Mouse (Mus musculus) liver, embryonic 11.5 days (tissue): ENCODE data around the gene Tnfsfm13. TPM values are rescaled to one million over a fixed set of nuclear protein-coding genes. Genes with fewer than 3 reads are reported as not detected.
"Not testable (repeated sequence)": the region's sequence is repeated elsewhere in the genome, so short reads cannot be mapped to it uniquely, and the experiment has no call there.

Experiments used
- ATAC-seq: fragments of 200-750 bp; cut with Nextera tagmentation; replicated peaks from 2 replicates; pipeline ENCODE4 v1.8.0; 2017; ENCODE audit warnings: moderate number of reproducible peaks, mild to moderate bottlenecking, moderate TSS enrichment, moderate library complexity; ENCODE audit not compliant: low FRiP score
- DNase-seq: peaks from one replicate; pipeline ENCODE4 v3.0.0-alpha.2; 2017; ENCODE audit warnings: low spot score
- H3K27ac ChIP-seq: fragments of 300-500 bp; sonication (generic); 2 replicates; pipeline ENCODE4 v1.5.1; 2014; ENCODE audit warnings: mild to moderate bottlenecking, low read depth, low read length, control low read depth
- H3K27me3 ChIP-seq: fragments of 300-500 bp; sonication (generic); replicated peaks from 2 replicates; pipeline ENCODE4 v1.6.1; 2014; ENCODE audit warnings: low read length, mixed read lengths; ENCODE audit not compliant: control insufficient read depth, insufficient read depth
- H3K36me3 ChIP-seq: fragments of 300-500 bp; sonication (generic); 2 replicates; pipeline ENCODE4 v1.6.1; 2014; ENCODE audit warnings: mild to moderate bottlenecking, low read length, moderate library complexity, mixed read lengths; ENCODE audit not compliant: control insufficient read depth, insufficient read depth
- H3K4me1 ChIP-seq: fragments of 300-500 bp; sonication (generic); replicated peaks from 2 replicates; pipeline ENCODE4 v1.6.1; 2014; ENCODE audit warnings: low read length, mixed read lengths; ENCODE audit not compliant: control insufficient read depth, insufficient read depth
- H3K4me2 ChIP-seq: fragments of 300-500 bp; sonication (generic); 2 replicates; pipeline ENCODE4 v1.6.1; 2014; ENCODE audit warnings: mild to moderate bottlenecking, control low read depth, moderate library complexity
- H3K4me3 ChIP-seq: fragments of 300-500 bp; sonication (generic); 2 replicates; pipeline ENCODE4 v1.5.1; 2014; ENCODE audit warnings: low read depth, low read length, control low read depth
- H3K9ac ChIP-seq: fragments of 300-500 bp; sonication (generic); 2 replicates; pipeline ENCODE4 v1.6.1; 2014; ENCODE audit warnings: low read depth, low read length, control low read depth
- H3K9me3 ChIP-seq: fragments of 300-500 bp; sonication (generic); 2 replicates; pipeline ENCODE4 v1.6.1; 2016; ENCODE audit warnings: low read length, inconsistent platforms, mixed read lengths; ENCODE audit not compliant: control insufficient read depth
- WGBS: fragments of 180-500 bp; shearing (Covaris S2); extraction: QIAGEN DNeasy Blood & Tissue Kit; methylation state at CpG from one replicate; pipeline ENCODE4 v1.1.7; 2014; 5-methylcytosine and 5-hydroxymethylcytosine counted together
- polyA plus RNA-seq: library from polyadenylated mRNA; unstranded; fragments of >200 nt; fragmentation: Nextera tagmentation; extraction: Ambion mirVana; gene quantifications from 2 replicates; pipeline ENCODE4 v1.2.1, GENCODE M21; 2014

Tnfsfm13 gene
- 1.7 and 2.6 TPM in 2 replicates for polyA plus RNA-seq

DNA sequence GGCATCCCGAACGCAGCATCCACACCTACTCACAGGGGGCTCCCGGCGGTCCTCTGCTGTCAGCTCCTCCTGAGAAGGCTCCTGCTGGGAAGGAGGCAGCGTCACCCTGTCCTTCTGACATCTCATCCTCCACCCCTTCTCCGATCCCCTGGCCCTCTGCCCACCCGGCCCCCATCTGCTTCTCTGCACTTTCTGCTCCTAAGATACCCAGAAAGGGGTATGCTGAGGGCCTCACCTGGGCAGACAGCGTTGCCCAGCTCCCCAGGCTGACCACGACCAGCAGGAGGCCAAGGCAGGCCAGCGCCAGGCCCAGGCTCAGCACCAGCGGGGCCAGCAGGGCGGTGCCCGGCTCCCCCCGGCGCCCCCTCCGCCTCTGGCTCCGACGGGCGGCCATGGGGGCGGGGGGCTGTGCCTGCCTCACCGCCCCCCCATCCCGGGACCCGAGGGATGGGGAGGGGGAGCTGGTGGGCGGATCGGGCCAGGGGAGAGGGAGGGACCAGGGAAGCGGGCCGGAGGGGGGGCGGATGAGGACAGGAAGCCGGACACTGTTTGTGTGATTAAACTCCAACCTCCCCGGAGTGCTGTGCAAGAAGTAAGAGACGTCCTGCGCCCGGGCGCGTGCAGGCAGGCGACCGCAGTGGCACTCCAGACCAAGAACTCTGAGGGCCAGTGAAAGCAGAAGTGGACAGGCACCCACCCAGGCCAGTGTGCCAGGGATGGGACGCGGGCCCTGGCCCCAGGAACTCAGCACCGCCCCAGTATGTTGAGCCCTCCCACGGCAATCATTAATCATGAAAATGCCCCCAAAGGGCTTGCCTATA, at the start of gene Tnfsfm13, which contains the start of gene Tnfsf12:
Gene Tnfsfm13, minus strand, starts transcription at position 738 of the 821 bp plus-strand sequence.
Gene Tnfsf12, minus strand, starts transcription at position 489 of the 821 bp plus-strand sequence.
- Histone ChIP-seq H3K4me2 (peak within 1 kb of the TSS; percentile 77), H3K36me3 (no peaks in the 10 kb centered on the region), H3K27me3 (no peaks in the 10 kb centered on the region), H3K27ac (peak within 1 kb of the TSS; percentile 64), H3K4me3 (peak within 1 kb of the TSS; percentile 53), H3K4me1 (peaks cover 17% of the 10 kb centered on the region), H3K9me3 (no peaks in the 10 kb centered on the region), H3K9ac (peak within 1 kb of the TSS; percentile 63)
- ATAC-seq: peak; percentile 54
- DNase-seq: peak; percentile 72
- 8% methylated on average over 36 of the region's 41 CpGs for WGBS

DNA sequence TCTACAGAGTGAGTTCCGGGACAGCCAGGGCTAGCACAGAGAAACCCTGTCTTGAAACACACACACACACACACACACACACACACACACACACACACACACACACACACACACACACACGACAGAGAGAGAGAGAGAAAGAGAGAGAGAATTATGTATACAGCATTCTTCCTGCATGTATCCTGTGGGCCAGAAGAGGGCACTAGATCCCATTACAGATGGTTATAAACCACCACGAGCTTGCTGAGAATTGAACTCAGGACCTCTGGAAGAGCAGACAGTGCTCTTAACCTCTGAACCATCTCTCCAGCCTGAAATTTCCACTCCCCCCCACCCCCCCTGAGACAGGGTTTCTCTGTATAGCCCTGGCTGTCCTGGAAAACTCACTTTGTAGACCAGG, 35.5 kb upstream of the Tnfsfm13 start:
- not testable (repeated sequence) for H3K27ac ChIP-seq, DNase-seq
- 77% methylated on average over 2 of the region's 3 CpGs for WGBS

DNA sequence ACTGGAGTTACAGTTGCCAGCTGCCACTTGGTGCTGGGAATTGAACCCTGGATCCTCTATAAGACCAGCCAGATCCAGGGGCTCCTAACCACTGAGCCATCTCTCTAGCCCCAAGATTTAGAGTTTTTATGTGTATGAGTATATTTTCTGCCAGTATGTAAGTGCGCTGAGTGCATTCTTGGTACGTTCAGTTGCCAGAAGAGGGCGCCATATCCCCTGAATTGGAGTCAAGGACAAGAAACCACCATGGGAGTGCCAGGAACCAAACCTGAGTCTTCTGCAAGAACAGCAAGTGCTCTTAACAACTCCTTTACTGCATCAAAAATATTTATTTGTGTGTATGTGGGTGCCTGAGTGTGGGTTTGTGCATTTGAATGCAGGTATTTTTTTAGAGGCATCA, 33.2 kb upstream of the Tnfsfm13 start:
- Histone ChIP-seq H3K27ac (no peak overlapping the region), H3K9ac (no peak overlapping the region), H3K4me3 (no peak overlapping the region), H3K4me1 (no peaks in the 10 kb centered on the region), H3K9me3 (no peaks in the 10 kb centered on the region), H3K4me2 (no peak overlapping the region), H3K36me3 (peaks cover 1% of the 10 kb centered on the region; the same call in 1 of the 2 replicates), H3K27me3 (no peaks in the 10 kb centered on the region)
- ATAC-seq (no peak), DNase-seq (peak; percentile 54)
- 14% methylated on average over 3 of the region's 3 CpGs for WGBS

More for the DNA sequence above, 35.5 kb upstream of the Tnfsfm13 start:
- not testable (repeated sequence) for H3K9ac ChIP-seq, H3K9me3 ChIP-seq, H3K4me3 ChIP-seq, ATAC-seq, H3K4me1 ChIP-seq, H3K4me2 ChIP-seq, H3K27me3 ChIP-seq
- H3K36me3 ChIP-seq: peaks cover 23% of the 10 kb centered on the region

DNA sequence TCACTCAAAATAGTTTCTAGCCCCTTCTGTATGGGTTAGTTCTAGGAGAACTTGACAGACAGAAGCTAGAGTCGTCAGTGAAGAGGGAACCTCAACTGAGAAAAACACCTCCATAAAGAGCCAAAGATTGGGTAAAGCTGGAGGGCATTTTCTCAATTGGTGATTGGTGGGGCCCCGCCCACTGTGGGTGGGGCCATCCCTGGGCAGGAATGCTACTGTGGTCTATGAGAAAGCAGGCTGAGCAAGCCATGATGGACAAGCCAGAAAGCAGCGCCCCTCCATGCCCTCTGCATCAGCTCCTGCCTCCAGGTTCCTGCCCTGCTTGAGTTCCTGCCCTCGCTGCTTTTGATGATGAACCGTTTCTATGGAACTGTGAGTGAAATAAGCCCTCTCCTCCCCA, 30.1 kb upstream of the Tnfsfm13 start:
- Histone ChIP-seq H3K4me1 (no peaks in the 10 kb centered on the region), H3K9ac (no peak overlapping the region), H3K36me3 (no peaks in the 10 kb centered on the region), H3K4me3 (no peak overlapping the region), H3K27ac (no peak overlapping the region), H3K9me3 (no peaks in the 10 kb centered on the region), H3K4me2 (no peak overlapping the region), H3K27me3 (no peaks in the 10 kb centered on the region)
- WGBS: 32% methylated on average over 5 of the region's 5 CpGs
- ATAC-seq (no peak), DNase-seq (no peak)

DNA sequence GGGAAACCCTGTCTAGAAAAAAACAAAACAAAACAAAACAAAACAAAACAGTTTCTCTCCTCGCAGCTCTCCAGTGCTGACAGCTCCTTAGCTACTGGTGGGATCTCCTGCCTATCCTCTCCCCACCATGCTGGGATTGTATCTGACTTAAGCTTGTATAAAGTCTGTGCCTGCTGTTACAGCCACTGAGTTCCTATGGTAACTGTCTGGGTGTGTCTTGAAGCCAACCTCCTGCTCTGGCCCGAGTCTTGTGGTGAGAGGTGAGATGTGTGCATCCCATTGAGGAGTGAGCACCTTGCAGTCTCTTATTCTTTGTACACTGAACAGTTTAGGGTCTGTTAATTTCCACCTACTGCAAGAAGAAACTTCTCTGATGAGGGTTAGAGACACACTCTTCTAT, 27.2 kb upstream of the Tnfsfm13 start:
- Histone ChIP-seq H3K36me3 (no peaks in the 10 kb centered on the region), H3K4me2 (no peak overlapping the region), H3K9ac (no peak overlapping the region), H3K9me3 (no peaks in the 10 kb centered on the region), H3K4me1 (peaks cover 12% of the 10 kb centered on the region), H3K4me3 (no peak overlapping the region), H3K27me3 (no peaks in the 10 kb centered on the region), H3K27ac (no peak overlapping the region)
- DNase-seq (no peak), ATAC-seq (no peak)
- 55% methylated on average over 2 of the region's 2 CpGs for WGBS

DNA sequence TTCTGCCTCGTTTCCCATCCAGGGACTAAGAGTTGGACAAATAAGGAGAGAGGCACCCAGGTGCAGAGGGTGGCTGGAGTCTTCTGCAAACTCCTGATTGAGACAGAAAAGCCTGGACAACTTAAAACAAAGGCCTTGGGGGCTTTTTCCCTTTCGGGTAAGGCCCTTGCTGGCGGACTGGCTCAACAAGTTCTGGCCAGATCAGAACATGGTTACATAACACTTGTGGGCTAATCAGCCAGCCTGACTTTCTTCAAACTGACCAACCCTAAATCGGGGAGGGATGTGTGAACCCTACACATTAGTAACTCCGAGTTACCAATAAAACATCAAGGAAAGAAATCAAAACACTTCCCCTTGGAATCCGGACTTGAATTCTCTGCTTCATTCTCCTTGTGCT, 25.0 kb upstream of the Tnfsfm13 start:
- no peak for ATAC-seq
- no peaks in the 10 kb centered on the region for H3K36me3 ChIP-seq

DNA sequence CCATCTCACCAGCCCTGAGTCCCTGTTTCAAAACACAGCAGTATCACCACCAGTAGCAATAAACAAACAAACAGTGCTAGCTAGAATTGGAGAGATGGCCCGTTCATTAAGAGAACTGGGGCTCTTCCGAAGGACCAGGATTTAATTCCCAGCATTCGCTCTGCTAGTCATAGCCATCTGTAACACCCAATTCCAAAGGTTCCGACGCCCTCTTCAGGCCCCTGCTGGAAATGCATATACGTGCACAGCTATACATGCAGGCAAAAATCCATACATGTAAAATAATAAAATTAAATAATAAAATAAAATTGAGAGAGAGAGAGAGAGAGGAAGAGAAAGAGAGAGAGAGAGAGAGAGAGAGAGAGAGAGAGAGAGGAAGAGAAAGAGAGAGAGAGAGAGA, 23.5 kb upstream of the Tnfsfm13 start:
- Histone ChIP-seq H3K9ac (no peak overlapping the region), H3K4me2 (no peak overlapping the region), H3K36me3 (no peaks in the 10 kb centered on the region), H3K4me3 (no peak overlapping the region), H3K4me1 (peaks cover 20% of the 10 kb centered on the region), H3K27me3 (no peaks in the 10 kb centered on the region), H3K9me3 (no peaks in the 10 kb centered on the region), H3K27ac (peak overlapping the region; percentile 66; the same call in 1 of the 2 replicates)
- DNase-seq (no peak), ATAC-seq (no peak)
- WGBS: 71% methylated on average over 6 of the region's 6 CpGs

More for the DNA sequence above, 25.0 kb upstream of the Tnfsfm13 start:
- Histone ChIP-seq H3K4me1 (peaks cover 20% of the 10 kb centered on the region), H3K9me3 (no peaks in the 10 kb centered on the region), H3K27ac (no peak overlapping the region), H3K4me3 (no peak overlapping the region), H3K9ac (peak overlapping the region; percentile 9; the same call in 1 of the 2 replicates), H3K27me3 (no peaks in the 10 kb centered on the region), H3K4me2 (no peak overlapping the region)
- DNase-seq: no peak
- 80% methylated on average over 6 of the region's 6 CpGs for WGBS

DNA sequence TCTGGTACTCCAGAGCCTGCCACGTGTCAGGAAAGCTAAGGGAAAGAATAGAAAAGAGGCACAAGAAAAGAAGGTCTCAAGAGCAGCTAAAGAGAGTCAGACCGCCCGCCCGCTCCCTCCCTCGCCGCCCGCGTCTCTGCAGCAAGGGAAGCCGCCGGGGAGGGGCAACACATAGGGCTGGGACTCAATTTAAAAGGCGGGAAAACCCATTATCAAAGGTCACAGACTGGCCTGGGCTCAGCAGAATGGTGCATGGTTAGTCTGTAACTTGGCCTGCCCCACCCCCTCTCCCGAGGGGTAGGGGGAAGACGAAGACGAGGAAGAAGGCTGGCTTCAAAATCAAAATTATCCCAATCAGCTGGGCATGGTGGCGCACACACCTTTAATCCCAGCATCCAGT, 22.8 kb upstream of the Tnfsfm13 start:
- Histone ChIP-seq H3K9me3 (no peaks in the 10 kb centered on the region), H3K4me3 (peak overlapping the region; percentile 17; the same call in 1 of the 2 replicates), H3K27ac (peak overlapping the region; percentile 66; the same call in 1 of the 2 replicates), H3K9ac (peak overlapping the region; percentile 55; the same call in 1 of the 2 replicates), H3K27me3 (no peaks in the 10 kb centered on the region), H3K4me2 (peak overlapping the region; percentile 58), H3K4me1 (peaks cover 20% of the 10 kb centered on the region), H3K36me3 (no peaks in the 10 kb centered on the region)
- WGBS: 17% methylated on average over 15 of the region's 15 CpGs
- ATAC-seq: peak; percentile 90
- DNase-seq: peak; percentile 62
